Mouse (Mus musculus) hindbrain, embryonic 10.5 days (tissue): ENCODE results near the gene Gm49369. TPM values are rescaled to one million over a fixed set of nuclear protein-coding genes. Genes with fewer than 3 reads are reported as not detected.

Experiments used
- DNase-seq: peaks from one replicate; pipeline ENCODE4 v3.0.0-alpha.2; 2017; ENCODE audit warnings: low spot score
- H3K27ac ChIP-seq: fragments of 300-500 bp; sonication (generic); 2 replicates; pipeline ENCODE4 v1.5.1; 2016; ENCODE audit warnings: mild to moderate bottlenecking, moderate library complexity
- H3K27me3 ChIP-seq: fragments of 300-500 bp; sonication (generic); 2 replicates; pipeline ENCODE4 v1.6.1; 2016; ENCODE audit warnings: mild to moderate bottlenecking; ENCODE audit not compliant: poor library complexity, insufficient read depth, severe bottlenecking
- H3K36me3 ChIP-seq: fragments of 300-500 bp; sonication (generic); 2 replicates; pipeline ENCODE4 v1.6.1; 2016; ENCODE audit warnings: mild to moderate bottlenecking, moderate library complexity
- H3K4me1 ChIP-seq: fragments of 300-500 bp; sonication (generic); replicated peaks from 2 replicates; pipeline ENCODE4 v1.6.1; 2016; ENCODE audit warnings: mild to moderate bottlenecking
- H3K4me3 ChIP-seq: fragments of 300-500 bp; sonication (generic); 2 replicates; pipeline ENCODE4 v1.5.1; 2016; ENCODE audit warnings: mild to moderate bottlenecking, moderate library complexity
- H3K9me3 ChIP-seq: fragments of 300-500 bp; sonication (generic); 2 replicates; pipeline ENCODE4 v1.6.1; 2016; ENCODE audit warnings: mild to moderate bottlenecking, moderate library complexity
- WGBS: fragments of 180-500 bp; shearing (Covaris S2); methylation state at CpG from one replicate; pipeline ENCODE4 v1.1.7; 2016; 5-methylcytosine and 5-hydroxymethylcytosine counted together
- polyA plus RNA-seq: library from polyadenylated mRNA; unstranded; fragments of >200 nt; fragmentation: Nextera tagmentation; extraction: Ambion mirVana; gene quantifications from 2 replicates; pipeline ENCODE4 v1.2.1, GENCODE M21; 2016

Gm49369 gene
- 1.5 TPM in 1 of 2 replicates, not detected in the other for polyA plus RNA-seq

DNA sequence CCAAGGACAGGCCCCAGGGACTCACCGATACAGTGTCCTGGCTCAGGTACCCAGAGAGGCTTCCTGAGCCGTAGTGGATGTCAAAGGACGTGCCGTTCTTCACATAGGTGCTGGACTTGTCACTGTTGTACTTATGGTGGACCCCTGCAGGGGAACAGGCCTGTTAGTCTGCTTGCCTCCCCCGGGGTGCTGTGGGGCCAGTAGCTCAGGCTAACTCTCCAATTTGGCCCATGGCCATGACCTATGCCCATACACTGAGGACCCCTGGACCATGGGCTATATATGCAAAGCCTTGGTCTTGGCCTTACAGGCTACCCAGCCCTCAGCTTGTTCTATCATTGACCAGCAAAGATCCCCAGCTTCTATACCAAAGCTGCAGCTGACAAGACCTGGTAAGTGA is at the start of gene Gm49369:
Gene Gm49369, minus strand, starts transcription at position 101 of the 400 bp plus-strand sequence.
- peaks cover 81% of the 10 kb centered on the region for H3K36me3 ChIP-seq
- no peak for DNase-seq
- H3K4me3 ChIP-seq: no peak within 1 kb of the TSS
- no peaks in the 10 kb centered on the region for H3K27me3 ChIP-seq
- WGBS: 95% methylated on average over 5 of the region's 5 CpGs
- H3K27ac ChIP-seq: no peak within 1 kb of the TSS
- H3K9me3 ChIP-seq: no peaks in the 10 kb centered on the region
- peaks cover 20% of the 10 kb centered on the region for H3K4me1 ChIP-seq

DNA sequence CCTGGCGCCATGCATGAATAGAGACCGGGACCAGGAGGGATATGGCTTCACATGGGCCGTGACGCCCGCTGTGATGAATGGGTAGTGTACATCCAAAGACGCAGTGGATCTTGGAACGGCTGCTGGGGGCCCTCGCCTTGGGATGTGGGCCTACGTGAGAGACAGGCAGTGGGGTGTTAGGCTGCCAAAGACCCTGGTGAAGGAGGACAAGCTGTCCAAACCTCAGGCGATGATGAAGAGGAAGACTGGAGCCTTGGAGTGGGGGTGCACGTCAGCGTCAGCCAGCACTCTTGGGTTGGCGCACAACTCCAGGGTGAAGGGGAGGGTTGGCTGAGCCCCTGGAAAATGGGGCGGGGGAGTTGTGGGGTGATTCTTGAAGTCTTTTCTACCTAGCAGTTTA is 48.6 kb upstream of the Gm49369 start:
- no peak overlapping the region for H3K27ac ChIP-seq
- H3K4me1 ChIP-seq: peaks cover 26% of the 10 kb centered on the region
- 93% methylated on average over 14 of the region's 14 CpGs for WGBS
- DNase-seq: no peak
- no peaks in the 10 kb centered on the region for H3K36me3 ChIP-seq
- no peaks in the 10 kb centered on the region for H3K9me3 ChIP-seq
- peaks cover 10% of the 10 kb centered on the region for H3K27me3 ChIP-seq
- no peak overlapping the region for H3K4me3 ChIP-seq

DNA sequence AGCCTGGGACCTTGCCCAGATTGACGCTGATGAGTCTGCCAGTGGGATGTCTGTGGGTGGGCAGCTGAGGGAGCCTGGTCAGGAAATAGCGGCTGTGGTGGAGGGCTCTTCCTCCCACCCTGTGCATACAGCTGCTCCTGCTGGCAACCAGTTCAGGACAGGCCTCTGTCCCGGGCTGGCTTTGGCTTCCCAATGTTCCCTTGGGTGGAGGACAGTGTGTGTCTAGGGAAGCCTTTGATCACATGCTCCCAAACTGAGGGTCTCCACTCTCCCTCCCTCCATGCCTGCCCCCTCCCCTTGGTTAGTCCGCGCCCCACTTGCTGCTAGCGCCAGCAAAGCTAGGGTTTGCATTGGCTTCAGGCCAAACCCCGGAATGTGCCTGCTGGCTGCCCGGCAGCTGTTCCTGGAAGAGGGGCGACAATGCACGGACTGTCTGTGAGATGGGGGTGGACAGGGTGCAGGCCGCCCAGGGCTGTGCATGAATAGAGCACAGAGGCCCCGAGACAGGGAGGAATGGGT is 47.8 kb upstream of the Gm49369 start:
- no peaks in the 10 kb centered on the region for H3K9me3 ChIP-seq
- WGBS: 75% methylated on average over 12 of the region's 12 CpGs
- peaks cover 31% of the 10 kb centered on the region for H3K4me1 ChIP-seq
- H3K36me3 ChIP-seq: no peaks in the 10 kb centered on the region
- peak overlapping the region; percentile 69; the same call in 1 of the 2 replicates for H3K27ac ChIP-seq
- H3K27me3 ChIP-seq: peaks cover 10% of the 10 kb centered on the region
- no peak for DNase-seq
- no peak overlapping the region for H3K4me3 ChIP-seq

DNA sequence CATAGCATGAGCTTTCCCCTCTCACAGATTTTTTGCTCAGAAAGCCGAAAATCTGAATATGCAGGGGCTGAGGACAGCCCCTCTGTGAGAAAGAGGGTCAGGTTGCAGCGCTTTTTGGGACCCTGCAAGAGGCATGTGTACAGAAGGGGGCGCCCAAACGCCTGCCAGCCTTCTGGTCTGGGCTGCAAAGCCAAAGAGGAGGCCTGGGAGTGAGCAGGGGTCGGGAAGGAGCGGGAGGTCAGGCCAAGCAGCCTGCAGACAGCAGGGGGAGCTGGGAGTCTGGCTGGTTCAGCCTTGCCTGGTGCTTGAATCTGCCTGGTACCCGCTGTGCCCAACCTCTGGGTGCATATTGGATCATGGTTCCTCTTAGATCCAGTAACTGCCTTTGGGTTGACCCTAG is 45.7 kb upstream of the Gm49369 start:
- 0 out of 2 replicates have a peak overlapping the region, but pooled peaks have one; percentile 36 for H3K27ac ChIP-seq
- H3K36me3 ChIP-seq: no peaks in the 10 kb centered on the region
- peaks cover 23% of the 10 kb centered on the region for H3K4me1 ChIP-seq
- peak; percentile 86 for DNase-seq
- H3K4me3 ChIP-seq: no peak overlapping the region
- peaks cover 10% of the 10 kb centered on the region for H3K27me3 ChIP-seq
- H3K9me3 ChIP-seq: no peaks in the 10 kb centered on the region
- WGBS: 3% methylated on average over 7 of the region's 7 CpGs

DNA sequence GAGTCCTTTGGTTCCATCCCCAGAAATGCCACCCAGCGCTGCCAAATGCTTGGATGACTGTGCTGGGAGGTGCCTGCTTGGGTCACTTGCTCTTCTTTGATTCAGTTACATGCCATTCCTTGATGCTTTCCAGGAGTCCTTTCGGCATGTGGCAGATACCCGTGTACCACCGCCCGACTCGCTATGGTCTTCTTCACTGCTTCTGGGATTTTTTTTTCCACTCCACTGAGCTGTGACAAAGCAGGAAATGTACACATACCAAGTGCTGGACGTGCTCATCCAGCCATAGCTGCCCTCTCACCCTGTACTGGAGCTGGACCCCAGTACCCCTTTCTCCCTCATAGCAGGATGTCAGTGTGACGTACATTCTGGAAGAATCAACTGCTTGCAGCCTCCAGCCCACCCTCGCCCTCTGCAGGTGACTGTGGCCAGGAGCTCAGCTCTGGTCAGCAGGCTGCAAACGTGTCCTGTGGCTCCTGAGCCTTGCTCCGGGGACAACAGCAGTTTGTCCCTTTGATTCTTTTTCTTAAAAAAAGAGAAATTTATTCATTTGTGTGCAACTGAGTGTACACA is 43.3 kb upstream of the Gm49369 start:
- no peak overlapping the region for H3K4me3 ChIP-seq
- peaks cover 10% of the 10 kb centered on the region for H3K27me3 ChIP-seq
- no peaks in the 10 kb centered on the region for H3K36me3 ChIP-seq
- WGBS: 55% methylated on average over 11 of the region's 11 CpGs
- no peaks in the 10 kb centered on the region for H3K9me3 ChIP-seq
- peaks cover 23% of the 10 kb centered on the region for H3K4me1 ChIP-seq
- no peak overlapping the region for H3K27ac ChIP-seq
- DNase-seq: no peak

DNA sequence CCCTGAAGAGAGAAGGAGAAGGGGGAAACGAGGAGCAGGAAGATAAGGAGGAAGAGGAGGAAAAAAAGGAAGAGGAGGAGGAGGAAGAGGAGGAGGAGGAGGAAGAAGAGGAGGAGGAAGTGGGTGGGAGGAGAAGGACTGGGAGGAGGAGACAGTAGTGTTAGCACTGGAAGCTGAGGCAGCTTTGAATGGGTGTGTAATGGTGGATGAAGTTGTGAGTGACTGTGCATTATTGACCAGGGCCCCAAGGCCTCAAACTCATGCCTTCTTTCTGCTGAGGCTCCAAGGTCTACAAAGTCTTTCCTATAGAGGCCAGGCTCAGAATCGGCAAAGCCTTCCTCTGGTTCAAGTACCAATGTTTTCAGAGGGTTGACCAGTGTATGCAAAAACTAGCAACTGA is 39.4 kb upstream of the Gm49369 start:
- DNase-seq: no peak
- no peaks in the 10 kb centered on the region for H3K36me3 ChIP-seq
- no peaks in the 10 kb centered on the region for H3K9me3 ChIP-seq
- 0 out of 2 replicates have a peak, but pooled peaks cover 4% of the 10 kb centered on the region for H3K4me1 ChIP-seq
- no peak overlapping the region for H3K4me3 ChIP-seq
- no peak overlapping the region for H3K27ac ChIP-seq
- 0 out of 2 replicates have a peak, but pooled peaks cover 3% of the 10 kb centered on the region for H3K27me3 ChIP-seq
- 72% methylated on average over 2 of the region's 2 CpGs for WGBS

DNA sequence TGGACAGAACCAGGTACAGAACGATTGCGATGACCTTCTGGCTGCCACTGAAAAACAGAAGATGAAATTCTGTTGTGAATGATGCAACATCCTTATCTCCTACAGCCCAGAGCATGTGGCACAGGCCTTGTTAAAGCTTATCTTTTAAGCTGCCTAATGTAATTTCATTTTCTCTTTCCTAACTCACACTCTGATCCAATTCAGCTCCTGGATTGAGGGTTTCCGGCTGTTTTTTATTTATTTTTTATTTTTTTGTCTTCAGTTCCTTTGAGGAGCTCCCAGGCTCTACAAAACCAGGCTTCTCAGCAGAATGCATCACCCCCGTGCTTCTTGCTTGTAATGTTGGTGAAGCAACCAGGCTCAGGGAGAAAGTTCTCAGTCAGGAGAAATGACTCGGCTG is 37.4 kb upstream of the Gm49369 start:
- H3K4me3 ChIP-seq: no peak overlapping the region
- no peak for DNase-seq
- no peaks in the 10 kb centered on the region for H3K36me3 ChIP-seq
- no peaks in the 10 kb centered on the region for H3K4me1 ChIP-seq
- no peaks in the 10 kb centered on the region for H3K9me3 ChIP-seq
- no peaks in the 10 kb centered on the region for H3K27me3 ChIP-seq
- WGBS: 88% methylated on average over 5 of the region's 5 CpGs
- no peak overlapping the region for H3K27ac ChIP-seq

DNA sequence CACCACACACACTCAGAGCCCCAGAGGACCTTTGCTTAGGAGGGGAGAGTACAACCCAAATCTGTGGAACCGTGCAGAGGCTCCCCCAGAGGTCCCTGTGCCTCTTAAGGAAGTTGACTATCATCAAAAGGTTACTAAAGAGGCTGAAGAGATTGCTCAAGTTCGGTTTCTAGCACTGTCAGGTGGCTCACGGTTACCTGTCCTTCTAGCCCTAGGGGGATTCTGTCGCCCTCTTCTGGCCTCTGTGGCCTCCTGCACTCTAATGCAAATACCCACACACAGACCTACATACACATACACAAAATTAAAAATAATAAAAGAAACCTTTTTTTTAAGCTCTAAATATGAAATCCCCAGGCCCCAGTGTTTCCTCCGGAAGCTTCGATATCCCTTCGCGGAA is 36.2 kb upstream of the Gm49369 start:
- no peaks in the 10 kb centered on the region for H3K36me3 ChIP-seq
- H3K9me3 ChIP-seq: no peaks in the 10 kb centered on the region
- DNase-seq: no peak
- WGBS: 87% methylated on average over 8 of the region's 8 CpGs
- H3K27me3 ChIP-seq: no peaks in the 10 kb centered on the region
- no peak overlapping the region for H3K27ac ChIP-seq
- H3K4me3 ChIP-seq: no peak overlapping the region
- no peaks in the 10 kb centered on the region for H3K4me1 ChIP-seq

DNA sequence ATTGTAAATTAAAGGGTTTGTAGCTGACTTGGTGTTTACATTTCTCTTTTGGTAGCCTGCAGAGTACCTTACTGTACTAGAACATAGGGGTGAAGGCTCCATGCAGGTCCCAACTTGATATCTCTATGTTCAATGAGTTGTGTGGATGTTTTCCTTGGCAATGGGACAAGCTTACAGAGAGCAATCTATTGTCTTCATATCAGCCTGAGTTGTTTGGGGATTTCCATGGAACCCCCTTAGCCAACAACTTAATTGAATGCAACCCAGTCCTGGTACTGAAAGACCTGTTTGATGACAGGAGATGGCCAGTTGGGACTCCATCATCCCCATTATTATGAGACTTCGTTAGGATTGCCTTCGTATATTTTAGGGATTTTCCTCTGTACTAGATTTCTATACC is 35.6 kb upstream of the Gm49369 start:
- Histone ChIP-seq H3K27ac (no peak overlapping the region), H3K4me3 (no peak overlapping the region), H3K27me3 (no peaks in the 10 kb centered on the region), H3K9me3 (no peaks in the 10 kb centered on the region), H3K36me3 (no peaks in the 10 kb centered on the region), H3K4me1 (no peaks in the 10 kb centered on the region)
- WGBS: 94% methylated on average over 2 of the region's 2 CpGs
- no peak for DNase-seq

DNA sequence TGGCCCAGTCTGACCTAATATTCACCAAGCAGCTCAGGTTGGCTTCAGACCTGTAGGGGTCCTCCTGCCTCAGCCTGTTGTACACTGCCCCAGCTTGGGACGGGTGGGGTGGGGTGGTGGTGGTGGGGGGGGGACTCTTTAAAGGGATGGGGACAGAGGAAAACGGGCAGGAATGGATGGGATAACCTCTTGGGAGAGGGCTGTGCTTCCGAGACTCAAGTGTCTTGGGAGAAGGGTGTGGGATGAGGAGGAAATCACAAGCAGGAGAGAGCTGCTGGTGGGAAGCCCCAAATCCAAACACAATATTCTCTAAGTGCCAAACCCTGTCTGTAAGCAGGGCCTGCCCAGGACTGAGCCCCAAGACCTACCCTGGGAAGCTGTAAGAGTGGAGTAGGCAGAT is 33.8 kb upstream of the Gm49369 start:
- Histone ChIP-seq H3K27me3 (no peaks in the 10 kb centered on the region), H3K36me3 (no peaks in the 10 kb centered on the region), H3K4me1 (no peaks in the 10 kb centered on the region), H3K9me3 (no peaks in the 10 kb centered on the region), H3K4me3 (no peak overlapping the region), H3K27ac (no peak overlapping the region)
- WGBS: 68% methylated on average over 3 of the region's 3 CpGs
- no peak for DNase-seq

DNA sequence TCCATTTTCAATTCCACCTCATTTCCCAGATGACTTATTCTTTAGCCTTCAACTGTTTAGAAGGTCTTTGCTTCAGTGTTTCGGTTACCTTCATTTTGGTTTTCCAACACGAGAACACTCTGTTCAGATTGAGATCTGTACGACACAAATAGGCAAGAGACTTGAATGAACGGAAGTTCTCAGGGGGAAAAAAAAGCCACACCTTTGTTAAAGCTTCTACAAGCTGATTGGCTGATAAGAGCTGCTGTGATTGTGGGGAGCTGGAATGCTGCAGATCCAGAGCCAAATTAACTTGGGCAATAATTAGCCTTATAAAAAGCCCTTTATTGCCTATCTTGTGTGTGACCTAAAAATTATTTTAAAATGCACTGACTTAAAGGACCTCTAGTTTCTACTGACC is 32.8 kb upstream of the Gm49369 start:
- 75% methylated on average over 4 of the region's 4 CpGs for WGBS
- H3K36me3 ChIP-seq: no peaks in the 10 kb centered on the region
- no peak overlapping the region for H3K4me3 ChIP-seq
- no peak for DNase-seq
- no peaks in the 10 kb centered on the region for H3K27me3 ChIP-seq
- no peaks in the 10 kb centered on the region for H3K4me1 ChIP-seq
- H3K9me3 ChIP-seq: no peaks in the 10 kb centered on the region
- H3K27ac ChIP-seq: no peak overlapping the region

DNA sequence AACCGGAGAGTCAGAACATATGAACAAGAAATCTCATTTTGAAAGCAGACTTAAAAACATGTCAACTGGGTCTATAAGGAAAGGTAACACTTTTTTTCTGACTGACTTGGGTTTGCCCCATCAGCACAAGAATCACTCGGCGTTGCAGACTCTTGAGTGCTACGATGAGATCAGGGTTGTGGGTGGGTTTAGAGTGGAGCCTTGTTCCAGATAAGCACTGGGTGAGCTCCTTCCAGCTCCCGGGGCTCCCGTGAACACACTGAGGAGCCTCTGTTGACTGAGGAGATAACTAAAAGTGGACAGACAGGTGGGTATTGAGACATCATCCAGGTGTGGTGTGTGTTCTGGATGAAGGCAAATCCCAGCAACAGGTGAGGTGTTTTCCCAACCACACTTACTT is 30.8 kb upstream of the Gm49369 start:
- no peaks in the 10 kb centered on the region for H3K9me3 ChIP-seq
- WGBS: 95% methylated on average over 6 of the region's 6 CpGs
- H3K4me1 ChIP-seq: no peaks in the 10 kb centered on the region
- no peak overlapping the region for H3K4me3 ChIP-seq
- H3K27ac ChIP-seq: no peak overlapping the region
- no peaks in the 10 kb centered on the region for H3K36me3 ChIP-seq
- no peaks in the 10 kb centered on the region for H3K27me3 ChIP-seq
- no peak for DNase-seq

DNA sequence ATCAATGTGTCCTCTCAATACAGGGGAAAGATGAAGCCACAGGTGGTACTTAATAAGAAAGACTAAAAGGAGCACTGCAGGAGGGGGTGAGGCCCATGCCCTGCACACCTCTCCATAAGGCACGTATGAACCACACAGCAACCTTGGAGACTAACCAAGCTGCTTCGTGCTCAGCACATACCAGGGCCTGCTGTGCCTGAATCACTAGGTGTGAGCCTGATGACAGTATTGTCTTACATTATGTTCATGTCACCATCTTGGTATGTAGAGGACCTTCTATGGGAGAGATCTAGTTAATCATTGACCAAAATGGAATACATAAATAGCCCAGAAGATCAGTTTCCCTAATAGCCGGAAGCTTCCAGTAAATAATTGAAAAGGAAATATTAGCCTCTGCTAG is 27.1 kb upstream of the Gm49369 start:
- H3K27me3 ChIP-seq: no peaks in the 10 kb centered on the region
- WGBS: 90% methylated on average over 3 of the region's 3 CpGs
- H3K4me3 ChIP-seq: no peak overlapping the region
- no peak for DNase-seq
- no peak overlapping the region for H3K27ac ChIP-seq
- H3K4me1 ChIP-seq: no peaks in the 10 kb centered on the region
- H3K9me3 ChIP-seq: no peaks in the 10 kb centered on the region
- H3K36me3 ChIP-seq: no peaks in the 10 kb centered on the region

DNA sequence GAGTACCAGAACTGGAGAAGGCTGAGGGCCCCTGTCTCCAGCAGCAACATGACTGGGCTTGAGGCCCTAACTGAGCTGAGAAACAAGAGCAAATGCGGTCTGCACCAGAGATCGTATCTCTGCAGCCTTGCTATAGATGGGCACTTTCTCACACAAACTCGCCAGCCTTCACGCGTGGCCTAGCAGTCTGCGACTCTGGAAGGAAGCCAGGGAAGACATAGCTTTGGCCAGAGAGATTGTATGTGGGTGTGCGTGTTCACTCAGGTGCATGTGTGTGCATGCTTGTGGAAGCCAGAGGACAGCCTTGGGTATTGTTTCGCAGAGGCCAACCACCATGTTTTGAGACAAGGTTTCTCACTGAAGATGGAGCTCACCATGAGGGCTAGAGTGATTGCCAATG is 26.2 kb upstream of the Gm49369 start:
- no peak overlapping the region for H3K27ac ChIP-seq
- no peaks in the 10 kb centered on the region for H3K9me3 ChIP-seq
- no peaks in the 10 kb centered on the region for H3K36me3 ChIP-seq
- WGBS: 93% methylated on average over 8 of the region's 8 CpGs
- DNase-seq: no peak
- no peak overlapping the region for H3K4me3 ChIP-seq
- H3K27me3 ChIP-seq: no peaks in the 10 kb centered on the region
- no peaks in the 10 kb centered on the region for H3K4me1 ChIP-seq
